Mouse (Mus musculus): ENCODE results near the gene Msmo1. TPM values are rescaled to one million over a fixed set of nuclear protein-coding genes. Genes with fewer than 3 reads are reported as not detected.

Gene Msmo1
- polyA plus RNA-seq, 1 experiment from 2014 or later = 90.1 TPM

- 57% methylated on average over 1 of the region's 1 CpGs for WGBS
- H3K4me2 ChIP-seq = no peak overlapping the region
- no peaks in the 10 kb centered on the region for H3K4me1 ChIP-seq
- no peak overlapping the region for H3K9ac ChIP-seq
- H3K27me3 ChIP-seq = no peaks in the 10 kb centered on the region
- H3K36me3 ChIP-seq = peaks cover 10% of the 10 kb centered on the region
- no peaks in the 10 kb centered on the region for H3K9me3 ChIP-seq
- no peak overlapping the region for H3K27ac ChIP-seq
- ATAC-seq (ENCODE audit: insufficient number of reproducible peaks, insufficient read depth, low FRiP score, low TSS enrichment, low read depth) = no peak
- H3K4me3 ChIP-seq = no peak overlapping the region
These were observed 22.0 kb downstream of the Msmo1 start for GRCm38 (mm10) chr8:64711544-64711943.

- no peaks in the 10 kb centered on the region for H3K9me3 ChIP-seq
- H3K27ac ChIP-seq = no peak overlapping the region
- no peak overlapping the region for H3K9ac ChIP-seq
- no peak for ATAC-seq (ENCODE audit: insufficient number of reproducible peaks, insufficient read depth, low FRiP score, low TSS enrichment, low read depth)
- H3K4me3 ChIP-seq = no peak overlapping the region
- no peaks in the 10 kb centered on the region for H3K36me3 ChIP-seq
- no peak overlapping the region for H3K4me2 ChIP-seq
- no peaks in the 10 kb centered on the region for H3K4me1 ChIP-seq
- no peaks in the 10 kb centered on the region for H3K27me3 ChIP-seq
These were observed 26.1 kb downstream of the Msmo1 start for GRCm38 (mm10) chr8:64707481-64707880.

DNA sequence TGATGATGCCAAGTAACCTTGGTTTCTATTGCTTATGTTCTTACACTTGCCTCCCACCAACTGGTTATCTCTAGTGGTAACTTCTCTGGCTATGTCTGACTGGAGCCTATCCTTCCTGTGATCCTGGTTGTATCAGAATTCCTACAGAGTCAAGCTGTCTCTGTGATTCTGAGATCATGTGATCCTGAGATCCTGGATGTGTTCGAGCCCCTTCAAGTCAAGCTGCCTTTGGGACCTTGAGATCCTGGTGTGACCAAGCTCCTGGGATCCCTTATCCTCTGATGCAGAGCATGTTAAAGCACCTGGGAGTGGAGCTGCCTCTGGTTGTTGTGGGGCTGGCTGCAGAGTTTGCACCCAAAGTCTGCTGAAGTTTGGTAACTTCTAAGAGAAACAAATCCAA lies 30.4 kb downstream of the Msmo1 start:
- H3K4me1 ChIP-seq = no peaks in the 10 kb centered on the region
- no peak for ATAC-seq (ENCODE audit: insufficient number of reproducible peaks, insufficient read depth, low FRiP score, low TSS enrichment, low read depth)
- WGBS = 76% methylated on average over 1 of the region's 1 CpGs

GRCm38 (mm10) chr8:64692651-64693201 lies 40.9 kb downstream of the Msmo1 start, which contains the start of gene Cpe:
Gene Cpe (minus strand): TSS chr8:64693054.
- Histone ChIP-seq H3K4me3 (peak within 1 kb of the TSS; percentile 71), H3K27ac (peak within 1 kb of the TSS; percentile 89), H3K27me3 (peaks cover 5% of the 10 kb centered on the region; the same call in 1 of the 2 replicates), H3K36me3 (no peaks in the 10 kb centered on the region), H3K9ac (peak within 1 kb of the TSS; percentile 86), H3K4me1 (peaks cover 12% of the 10 kb centered on the region), H3K4me2 (peak within 1 kb of the TSS; percentile 82), H3K9me3 (no peaks in the 10 kb centered on the region)
- ATAC-seq (ENCODE audit: insufficient number of reproducible peaks, insufficient read depth, low FRiP score, low TSS enrichment, low read depth) = peak; percentile 95
- WGBS = under 1% methylated on average over 54 of the region's 54 CpGs

More for the DNA sequence above, 30.4 kb downstream of the Msmo1 start:
- Histone ChIP-seq H3K9me3 (no peaks in the 10 kb centered on the region), H3K27ac (no peak overlapping the region), H3K36me3 (no peaks in the 10 kb centered on the region), H3K4me3 (no peak overlapping the region), H3K27me3 (no peaks in the 10 kb centered on the region), H3K4me2 (no peak overlapping the region), H3K9ac (no peak overlapping the region)

DNA sequence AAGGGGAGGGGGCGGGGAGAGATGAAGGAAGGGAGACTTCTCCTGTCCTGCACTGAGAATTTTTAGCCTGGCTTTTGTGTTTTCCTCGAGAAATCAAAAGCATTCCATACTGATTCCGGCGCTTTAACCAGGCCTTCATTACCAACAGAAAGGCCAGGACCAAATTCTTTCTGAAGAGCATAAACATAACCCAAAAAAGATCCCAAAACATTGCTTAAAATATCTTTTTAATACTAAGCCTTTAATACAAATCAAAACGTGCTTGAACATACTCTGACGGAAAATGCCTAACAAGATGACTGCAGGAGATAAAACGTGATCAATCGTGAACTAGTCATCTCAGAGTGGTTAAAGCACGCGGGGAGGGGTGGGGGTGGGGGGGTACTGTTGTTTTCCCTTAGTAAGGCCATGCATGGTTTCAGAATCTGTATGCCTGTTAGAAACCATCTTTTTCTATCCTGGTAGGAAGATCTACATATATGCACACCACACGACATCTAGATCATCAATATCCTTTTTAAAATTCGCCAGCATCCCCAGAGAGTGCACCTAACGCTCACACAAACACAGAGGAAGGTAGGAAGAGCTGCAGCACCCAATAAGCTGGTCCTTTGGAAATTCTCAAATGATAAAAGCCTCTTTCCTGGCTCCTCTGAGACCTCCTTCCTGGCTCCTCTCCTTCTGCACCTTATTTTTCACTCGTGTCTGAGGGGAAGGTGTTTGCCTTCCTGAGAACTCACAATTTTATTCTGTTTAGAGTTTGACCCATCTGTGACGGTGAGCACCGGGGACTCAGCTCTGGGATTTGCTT lies 41.8 kb downstream of the Msmo1 start:
- peak overlapping the region; percentile 89; the same call in 1 of the 2 replicates for H3K27ac ChIP-seq
- no peak for ATAC-seq (ENCODE audit: insufficient number of reproducible peaks, insufficient read depth, low FRiP score, low TSS enrichment, low read depth)
- WGBS = 6% methylated on average over 16 of the region's 16 CpGs
- no peaks in the 10 kb centered on the region for H3K9me3 ChIP-seq
- H3K9ac ChIP-seq = peak overlapping the region; percentile 86
- peak overlapping the region; percentile 71 for H3K4me3 ChIP-seq
- peak overlapping the region; percentile 82 for H3K4me2 ChIP-seq
- peaks cover 14% of the 10 kb centered on the region for H3K4me1 ChIP-seq
- peaks cover 5% of the 10 kb centered on the region; the same call in 1 of the 2 replicates for H3K27me3 ChIP-seq
- no peaks in the 10 kb centered on the region for H3K36me3 ChIP-seq

GRCm38 (mm10) chr8:64690845-64691244 lies 42.7 kb downstream of the Msmo1 start:
- no peak overlapping the region for H3K27ac ChIP-seq
- H3K4me3 ChIP-seq = peak overlapping the region; percentile 6
- no peak for ATAC-seq (ENCODE audit: insufficient number of reproducible peaks, insufficient read depth, low FRiP score, low TSS enrichment, low read depth)
- no peak overlapping the region for H3K9ac ChIP-seq
- H3K4me2 ChIP-seq = peak overlapping the region; percentile 82
- H3K36me3 ChIP-seq = no peaks in the 10 kb centered on the region
- H3K4me1 ChIP-seq = peaks cover 18% of the 10 kb centered on the region
- 78% methylated on average over 6 of the region's 6 CpGs for WGBS
- H3K9me3 ChIP-seq = no peaks in the 10 kb centered on the region
- H3K27me3 ChIP-seq = peaks cover 5% of the 10 kb centered on the region; the same call in 1 of the 2 replicates

DNA sequence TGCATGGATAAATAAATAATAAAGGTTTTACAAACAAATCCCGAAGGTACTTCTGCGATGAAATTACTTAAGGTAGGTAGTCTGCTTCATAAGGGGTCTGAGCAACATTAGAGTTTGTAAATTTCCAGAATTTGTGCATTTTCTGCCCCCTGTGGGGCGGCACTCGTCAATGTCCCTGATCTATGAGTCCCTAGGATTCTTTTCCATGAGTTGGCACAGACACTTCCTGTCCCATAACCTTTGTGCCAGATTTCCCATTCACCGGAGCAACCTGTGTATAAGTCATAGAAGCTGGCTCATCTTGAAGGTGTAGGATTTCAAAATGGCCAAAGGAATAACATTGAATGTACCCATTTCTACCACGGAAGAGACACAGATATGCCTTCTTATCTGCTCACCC lies 43.3 kb downstream of the Msmo1 start:
- Histone ChIP-seq H3K9ac (no peak overlapping the region), H3K36me3 (no peaks in the 10 kb centered on the region), H3K27me3 (peaks cover 5% of the 10 kb centered on the region; the same call in 1 of the 2 replicates), H3K9me3 (no peaks in the 10 kb centered on the region), H3K27ac (no peak overlapping the region), H3K4me3 (no peak overlapping the region), H3K4me2 (peak overlapping the region; percentile 82), H3K4me1 (peaks cover 18% of the 10 kb centered on the region)
- ATAC-seq (ENCODE audit: insufficient number of reproducible peaks, insufficient read depth, low FRiP score, low TSS enrichment, low read depth) = no peak
- 79% methylated on average over 6 of the region's 6 CpGs for WGBS

GRCm38 (mm10) chr8:64688741-64689140 lies 44.9 kb downstream of the Msmo1 start:
- Histone ChIP-seq H3K4me3 (no peak overlapping the region), H3K27ac (no peak overlapping the region; the same call in 1 of the 2 replicates), H3K4me1 (peaks cover 18% of the 10 kb centered on the region), H3K4me2 (no peak overlapping the region), H3K27me3 (peaks cover 1% of the 10 kb centered on the region; the same call in 1 of the 2 replicates), H3K36me3 (no peaks in the 10 kb centered on the region), H3K9ac (no peak overlapping the region), H3K9me3 (no peaks in the 10 kb centered on the region)
- no peak for ATAC-seq (ENCODE audit: insufficient number of reproducible peaks, insufficient read depth, low FRiP score, low TSS enrichment, low read depth)
- 59% methylated on average over 4 of the region's 4 CpGs for WGBS

DNA sequence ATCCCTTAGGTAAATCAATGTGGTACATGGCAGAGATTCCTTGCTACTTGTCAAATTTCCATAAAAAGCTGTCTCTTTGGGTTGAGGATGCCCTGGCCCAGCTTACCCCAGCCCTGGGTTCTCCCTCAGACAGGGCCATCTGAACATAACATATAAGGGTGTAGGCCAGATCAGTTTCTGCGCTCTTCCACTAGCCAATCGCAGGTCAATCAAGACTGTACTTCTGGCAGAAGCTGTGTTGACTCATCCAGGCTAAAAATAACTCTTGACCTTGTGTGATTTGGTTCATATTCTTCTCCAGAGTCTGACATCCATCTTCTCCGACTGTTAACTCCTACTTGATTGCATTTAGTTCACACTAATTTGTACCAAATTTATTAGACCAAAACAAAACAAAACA lies 45.4 kb downstream of the Msmo1 start:
- no peak overlapping the region for H3K4me2 ChIP-seq
- H3K4me1 ChIP-seq = peaks cover 16% of the 10 kb centered on the region
- no peaks in the 10 kb centered on the region for H3K9me3 ChIP-seq
- no peaks in the 10 kb centered on the region for H3K36me3 ChIP-seq
- WGBS = 71% methylated on average over 3 of the region's 3 CpGs
- no peak overlapping the region for H3K4me3 ChIP-seq
- H3K27ac ChIP-seq = no peak overlapping the region
- H3K9ac ChIP-seq = no peak overlapping the region
- ATAC-seq (ENCODE audit: insufficient number of reproducible peaks, insufficient read depth, low FRiP score, low TSS enrichment, low read depth) = no peak
- no peaks in the 10 kb centered on the region; the same call in 1 of the 2 replicates for H3K27me3 ChIP-seq

- Histone ChIP-seq H3K4me1 (0 out of 2 replicates have a peak, but pooled peaks cover 5% of the 10 kb centered on the region), H3K27ac (no peak overlapping the region), H3K27me3 (no peaks in the 10 kb centered on the region), H3K4me2 (no peak overlapping the region), H3K36me3 (no peaks in the 10 kb centered on the region), H3K9ac (no peak overlapping the region), H3K9me3 (no peaks in the 10 kb centered on the region), H3K4me3 (no peak overlapping the region)
- no peak for ATAC-seq (ENCODE audit: insufficient number of reproducible peaks, insufficient read depth, low FRiP score, low TSS enrichment, low read depth)
- WGBS = 49% methylated on average over 3 of the region's 3 CpGs
These were observed 51.1 kb downstream of the Msmo1 start for GRCm38 (mm10) chr8:64682501-64682900.

- Histone ChIP-seq H3K27me3 (no peaks in the 10 kb centered on the region), H3K4me3 (no peak overlapping the region), H3K36me3 (no peaks in the 10 kb centered on the region), H3K9me3 (no peaks in the 10 kb centered on the region), H3K4me2 (no peak overlapping the region), H3K4me1 (no peaks in the 10 kb centered on the region), H3K27ac (no peak overlapping the region), H3K9ac (no peak overlapping the region)
- no peak for ATAC-seq (ENCODE audit: insufficient number of reproducible peaks, insufficient read depth, low FRiP score, low TSS enrichment, low read depth)
- WGBS = 81% methylated on average over 2 of the region's 2 CpGs
These were observed 57.2 kb downstream of the Msmo1 start for GRCm38 (mm10) chr8:64676381-64676780.

Data from embryonic facial prominence, embryonic 13.5 days (tissue).